Mouse (Mus musculus): ENCODE measurements at regions not wholly inside any gene's neighbourhood (a gene's known extent, or its start where the extent isn't known, plus 50 kb on each side); places are given as distances from the start of the nearest gene placed in this dataset.

GRCm38 (mm10) chr14:85354626-85355355 lies 911.4 kb downstream of the Pcdh17 start:
- H3K27me3 ChIP-seq (ENCODE audit: control insufficient read depth, insufficient read depth, low read length) = no peaks in the 10 kb centered on the region
- no peaks in the 10 kb centered on the region for H3K36me3 ChIP-seq (ENCODE audit: control insufficient read depth, insufficient read depth, low read length)
- no peak overlapping the region for H3K9ac ChIP-seq (ENCODE audit: low read depth, low read length)
- DNase-seq (ENCODE audit: extremely low read depth, low read depth, low spot score) = no peak
- no peaks in the 10 kb centered on the region for H3K4me1 ChIP-seq (ENCODE audit: control insufficient read depth, insufficient read depth, low read length)
- 74% methylated on average over 4 of the region's 4 CpGs for WGBS
- TF ChIP-seq CTCF (IDR thresholded peaks at IDR 0.05; ENCODE audit: low read depth, low read length) (no peak), POLR2A (IDR thresholded peaks at IDR 0.05; ENCODE audit: extremely low read depth, insufficient read depth, low read length) (no peak)
- H3K27ac ChIP-seq (replicated peaks; ENCODE audit: insufficient read depth, low read depth, low read length) = no peak overlapping the region
- H3K4me3 ChIP-seq (ENCODE audit: insufficient read depth, low read depth, low read length) = no peak overlapping the region
- H3K79me2 ChIP-seq (ENCODE audit: control insufficient read depth, insufficient read depth, low read length) = no peaks in the 10 kb centered on the region

- no peaks in the 10 kb centered on the region for H3K27me3 ChIP-seq (ENCODE audit: control insufficient read depth, insufficient read depth, low read length)
- DNase-seq (ENCODE audit: extremely low read depth, low read depth, low spot score) = no peak
- no peaks in the 10 kb centered on the region for H3K4me1 ChIP-seq (ENCODE audit: control insufficient read depth, insufficient read depth, low read length)
- H3K27ac ChIP-seq (replicated peaks; ENCODE audit: insufficient read depth, low read depth, low read length) = no peak overlapping the region
- H3K4me3 ChIP-seq (ENCODE audit: insufficient read depth, low read depth, low read length) = no peak overlapping the region
- no peaks in the 10 kb centered on the region for H3K79me2 ChIP-seq (ENCODE audit: control insufficient read depth, insufficient read depth, low read length)
- TF ChIP-seq POLR2A (IDR thresholded peaks at IDR 0.05; ENCODE audit: extremely low read depth, insufficient read depth, low read length) = no peak
- TF ChIP-seq CTCF (IDR thresholded peaks at IDR 0.05; ENCODE audit: low read depth, low read length) = no peak
- H3K9ac ChIP-seq (ENCODE audit: low read depth, low read length) = no peak overlapping the region
- H3K36me3 ChIP-seq (ENCODE audit: control insufficient read depth, insufficient read depth, low read length) = no peaks in the 10 kb centered on the region
These were observed 920.2 kb downstream of the Pcdh17 start for GRCm38 (mm10) chr14:85363611-85364010.

- 88% methylated on average over 1 of the region's 1 CpGs for WGBS
- no peaks in the 10 kb centered on the region for H3K27me3 ChIP-seq (ENCODE audit: control insufficient read depth, insufficient read depth, low read length)
- no peak overlapping the region for H3K4me3 ChIP-seq (ENCODE audit: insufficient read depth, low read depth, low read length)
- no peak overlapping the region for H3K27ac ChIP-seq (replicated peaks; ENCODE audit: insufficient read depth, low read depth, low read length)
- no peak for DNase-seq (ENCODE audit: extremely low read depth, low read depth, low spot score)
- no peak overlapping the region for H3K9ac ChIP-seq (ENCODE audit: low read depth, low read length)
- H3K79me2 ChIP-seq (ENCODE audit: control insufficient read depth, insufficient read depth, low read length) = no peaks in the 10 kb centered on the region
- TF ChIP-seq POLR2A (IDR thresholded peaks at IDR 0.05; ENCODE audit: extremely low read depth, insufficient read depth, low read length) = no peak
- TF ChIP-seq CTCF (IDR thresholded peaks at IDR 0.05; ENCODE audit: low read depth, low read length) = no peak
- no peaks in the 10 kb centered on the region for H3K4me1 ChIP-seq (ENCODE audit: control insufficient read depth, insufficient read depth, low read length)
- H3K36me3 ChIP-seq (ENCODE audit: control insufficient read depth, insufficient read depth, low read length) = no peaks in the 10 kb centered on the region
These were observed 929.9 kb downstream of the Pcdh17 start for GRCm38 (mm10) chr14:85373312-85373711.

GRCm38 (mm10) chr14:85403644-85404043 lies 960.3 kb downstream of the Pcdh17 start:
- DNase-seq (ENCODE audit: extremely low read depth, low read depth, low spot score) = no peak
- Histone ChIP-seq H3K27me3 (ENCODE audit: control insufficient read depth, insufficient read depth, low read length) (no peaks in the 10 kb centered on the region), H3K9ac (ENCODE audit: low read depth, low read length) (no peak overlapping the region), H3K4me3 (ENCODE audit: insufficient read depth, low read depth, low read length) (no peak overlapping the region), H3K79me2 (ENCODE audit: control insufficient read depth, insufficient read depth, low read length) (no peaks in the 10 kb centered on the region), H3K4me1 (ENCODE audit: control insufficient read depth, insufficient read depth, low read length) (no peaks in the 10 kb centered on the region), H3K27ac (replicated peaks; ENCODE audit: insufficient read depth, low read depth, low read length) (no peak overlapping the region), H3K36me3 (ENCODE audit: control insufficient read depth, insufficient read depth, low read length) (no peaks in the 10 kb centered on the region)
- no peak for TF ChIP-seq CTCF (IDR thresholded peaks at IDR 0.05; ENCODE audit: low read depth, low read length)
- no peak for TF ChIP-seq POLR2A (IDR thresholded peaks at IDR 0.05; ENCODE audit: extremely low read depth, insufficient read depth, low read length)
